In genomic region chr16:92274516-92274915, GRCm38 (mm10) we compare ENCODE assay signal across 47 mouse cellular contexts. TPM values are rescaled to one million over a fixed set of nuclear protein-coding genes. Genes with fewer than 3 reads are reported as not detected.
"Had no signal": no experiment of that assay in that cellular context is flagged by ENCODE, and none has a peak within 500 bp of the region (broad histone marks: within the 10 kb centered on the region; RNA-seq: fewer than 3 reads in every experiment).

No protein-coding gene starts in this region.

- H3K4me1 ChIP-seq: limb, embryonic 12.5 days; limb, embryonic 13.5 days; limb, embryonic 15.5 days; liver, embryonic 12.5 days; liver, embryonic 13.5 days; liver, embryonic 15.5 days; lung, embryonic 15.5 days; megakaryocyte, embryonic 14.5 days; midbrain, embryonic 10.5 days; midbrain, embryonic 12.5 days; midbrain, embryonic 13.5 days; midbrain, embryonic 15.5 days; neural tube, embryonic 12.5 days had no signal

- DNase-seq: left cerebral cortex, postnatal 4 days; liver; liver, embryonic 13.5 days; liver, postnatal 0 days; lung, adult 18-20 months; lung, adult 2 months; lung, embryonic 14.5 days; lung, postnatal 10 days; lung, postnatal 14 days; lung, postnatal 36 days; lung, postnatal 4 days; midbrain, embryonic 14.5 days had no signal

- H3K27ac ChIP-seq: limb, embryonic 10.5 days; limb, embryonic 12.5 days; limb, embryonic 13.5 days; limb, embryonic 15.5 days; liver, embryonic 12.5 days; liver, embryonic 13.5 days; liver, embryonic 14.5 days; liver, embryonic 15.5 days; lung, embryonic 15.5 days; macrophage; midbrain, embryonic 10.5 days; midbrain, embryonic 12.5 days; midbrain, embryonic 13.5 days; midbrain, embryonic 15.5 days; neural tube, embryonic 12.5 days had no signal

- H3K4me3 ChIP-seq: limb, embryonic 10.5 days; limb, embryonic 12.5 days; limb, embryonic 13.5 days; limb, embryonic 15.5 days; liver, embryonic 12.5 days; liver, embryonic 13.5 days; liver, embryonic 15.5 days; lung, embryonic 15.5 days; megakaryocyte, embryonic 14.5 days; midbrain, embryonic 10.5 days; midbrain, embryonic 12.5 days; midbrain, embryonic 13.5 days; midbrain, embryonic 15.5 days; myocyte; neural tube, embryonic 12.5 days had no signal

RNA-seq across cellular contexts. Expression of gene Kcne2, which starts 17.7 kb away (rescaled TPM):
- total RNA-seq: left cerebral cortex, postnatal 4 days; liver, adult 2 months; megakaryocyte progenitor cell, adult 5-6 weeks; megakaryocyte, adult 5-6 weeks; megakaryocyte-erythroid progenitor cell, adult 5-6 weeks; monocyte, adult 5-6 weeks had no signal
- polyA plus RNA-seq: limb, embryonic 10.5 days; liver, adult 2 months; liver, embryonic 12.5 days; liver, embryonic 14.5 days; liver, embryonic 15.5 days; liver, embryonic 16.5 days; liver, postnatal 0 days; macrophage; myocyte had no signal

RNA-seq across cellular contexts. Expression of gene Fam243, which starts 46.7 kb away (rescaled TPM):
- total RNA-seq: left cerebral cortex, postnatal 10 days; left cerebral cortex, postnatal 14 days; left cerebral cortex, postnatal 25 days; left cerebral cortex, postnatal 36 days; left cerebral cortex, postnatal 4 days; liver, adult 2 months; megakaryocyte progenitor cell, adult 5-6 weeks; megakaryocyte, adult 5-6 weeks; megakaryocyte-erythroid progenitor cell, adult 5-6 weeks; midbrain, postnatal 0 days; monocyte, adult 5-6 weeks had no signal
- polyA plus RNA-seq: limb, embryonic 10.5 days; limb, embryonic 11.5 days; limb, embryonic 12.5 days; limb, embryonic 13.5 days; limb, embryonic 14.5 days; limb, embryonic 15.5 days; liver, adult 2 months; liver, embryonic 11.5 days; liver, embryonic 12.5 days; liver, embryonic 13.5 days; liver, embryonic 15.5 days; liver, embryonic 16.5 days; liver, postnatal 0 days; lung, adult 2 months; lung, embryonic 14.5 days; lung, embryonic 15.5 days; lung, embryonic 16.5 days; lung, postnatal 0 days; macrophage; midbrain, embryonic 11.5 days; midbrain, embryonic 12.5 days; midbrain, embryonic 13.5 days; midbrain, embryonic 14.5 days; midbrain, embryonic 16.5 days; midbrain, postnatal 0 days; myocyte; neural tube, embryonic 11.5 days; neural tube, embryonic 12.5 days had no signal
